Mouse (Mus musculus) v-Abl transformed pro-B cells (cell line): Measurements from ENCODE around the gene Cldn34d.

Source experiments
- in situ Hi-C, 2 experiments: fragments of 400-800 bp; cut with MboI; formaldehyde crosslinking; loops; one replicate each; pipeline ENCODE4 v1.15.1; 2025; ENCODE audit not compliant: unreplicated experiment in 2 of 2

Cldn34d gene

DNA sequence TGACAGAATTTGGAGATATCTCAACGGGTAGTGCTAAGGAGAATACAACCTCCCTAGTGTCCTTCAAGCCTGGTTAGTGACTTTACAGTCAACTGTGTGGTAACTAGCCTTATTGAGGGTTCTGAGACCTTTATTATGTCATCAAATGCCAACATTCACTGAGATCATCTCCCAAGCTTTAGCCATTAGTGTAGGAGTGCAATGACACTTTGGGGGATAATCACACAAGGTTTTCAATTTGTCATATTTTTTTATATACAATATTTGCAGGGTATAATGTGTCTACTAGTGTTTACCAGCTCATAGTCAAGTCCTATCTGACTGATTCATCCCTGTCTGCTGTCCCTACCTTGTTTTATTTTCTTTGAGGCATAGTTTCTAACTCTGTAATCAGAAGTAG, at the start of gene Cldn34d:
Cldn34d (minus strand) TSS at position 101 of the 400 bp plus-strand sequence.
- in situ Hi-C loops, result no loop called here

DNA sequence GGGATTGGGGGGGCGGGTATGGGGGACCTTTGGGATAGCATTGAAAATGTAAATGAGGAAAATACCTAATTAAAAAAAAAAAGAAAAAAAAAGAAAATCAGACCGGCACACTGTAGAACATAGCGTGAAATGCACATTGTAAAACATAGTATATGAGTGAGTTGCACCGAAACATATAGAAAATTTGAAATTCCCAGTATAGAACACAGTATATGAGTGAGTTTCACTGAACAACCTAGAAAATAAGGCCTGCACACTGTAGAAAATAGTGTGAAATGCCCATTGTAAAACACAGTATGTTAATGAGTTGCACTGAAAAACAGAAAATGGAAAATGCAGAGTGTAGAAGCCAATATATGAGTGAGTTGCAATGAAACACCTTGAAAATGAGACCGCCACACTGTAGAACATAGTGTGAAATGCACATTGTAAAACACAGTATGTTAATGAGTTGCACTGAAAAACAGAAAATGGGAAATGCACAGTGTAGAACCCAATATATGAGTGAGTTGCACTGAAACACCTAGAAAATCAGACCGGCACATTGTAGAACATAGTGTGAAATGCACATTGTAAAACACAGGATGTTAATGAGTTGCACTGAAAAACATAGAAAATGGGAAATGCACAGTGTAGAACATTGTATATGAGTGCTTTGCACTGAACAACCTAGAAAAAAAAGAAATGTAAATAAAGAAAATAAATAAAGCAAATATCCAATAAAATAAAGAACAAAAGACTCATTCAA, 4.1 kb downstream of the Cldn34d start:
- in situ Hi-C loops, result no loop called here
